Mouse (Mus musculus): ENCODE results near the gene Rpl3l. TPM values are rescaled to one million over a fixed set of nuclear protein-coding genes. Genes with fewer than 3 reads are reported as not detected.

Rpl3l gene
- polyA plus RNA-seq, 1 experiment from 2014 or later = 0.40 TPM

DNA sequence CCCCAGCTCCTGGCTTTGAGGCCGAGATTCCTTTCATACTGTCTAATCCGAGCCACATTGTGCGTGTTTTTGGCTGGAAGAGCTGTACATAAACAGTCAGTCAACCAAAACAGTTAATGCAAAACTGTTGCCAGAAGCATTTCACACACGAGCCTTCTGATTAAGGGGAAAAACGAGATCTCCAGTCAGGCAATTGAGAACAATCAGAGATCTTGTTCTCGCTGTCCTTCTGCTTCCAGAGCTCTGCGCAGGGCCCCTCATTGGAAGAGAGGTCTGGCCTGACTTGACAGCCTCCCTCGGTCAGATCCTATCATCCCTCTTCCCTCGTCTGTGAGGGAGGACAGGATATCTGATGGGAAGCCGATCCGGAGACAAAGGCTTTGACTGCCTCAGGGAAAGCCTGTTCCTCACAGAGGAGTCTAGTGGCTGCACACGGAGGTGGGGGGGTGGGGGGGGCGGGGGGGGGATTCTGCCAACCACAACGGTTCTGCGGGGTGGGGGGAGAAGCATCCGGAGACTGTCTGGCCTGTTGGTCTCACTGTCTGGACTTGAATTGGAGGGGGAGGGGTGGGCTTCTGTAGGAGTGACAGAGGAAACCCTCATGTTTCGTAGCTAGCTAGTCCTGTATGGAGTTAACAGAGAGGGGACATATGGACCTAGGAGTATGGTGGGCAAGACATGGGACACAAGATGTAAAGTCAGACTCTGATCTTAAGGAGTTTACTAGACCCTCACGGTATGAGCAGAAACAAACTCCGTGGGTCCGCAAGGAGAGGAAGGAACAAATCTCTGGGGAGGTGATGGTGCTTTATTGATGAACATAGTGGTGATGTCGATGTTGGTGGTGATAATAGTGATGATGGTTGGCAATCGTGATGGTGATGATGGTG, 37.6 kb downstream of the Rpl3l start:
- H3K4me3 ChIP-seq (ENCODE audit: low read depth, low read length) = no peak overlapping the region
- H3K36me3 ChIP-seq (ENCODE audit: control insufficient read depth, insufficient read depth, low read length) = no peaks in the 10 kb centered on the region
- H3K4me1 ChIP-seq (ENCODE audit: control insufficient read depth, insufficient read depth, low read length) = peaks cover 14% of the 10 kb centered on the region
- 43% methylated on average over 21 of the region's 22 CpGs for WGBS (ENCODE audit: insufficient replicate concordance)
- H3K9ac ChIP-seq (ENCODE audit: low read depth, low read length) = no peak overlapping the region
- peak overlapping the region; percentile 38 for H3K4me2 ChIP-seq
- no peak for ATAC-seq (replicated peaks; ENCODE audit: insufficient number of reproducible peaks, low FRiP score, low TSS enrichment)
- H3K27ac ChIP-seq (ENCODE audit: low read depth, low read length) = no peak overlapping the region
- 0 out of 2 replicates have a peak, but pooled peaks cover 7% of the 10 kb centered on the region for H3K27me3 ChIP-seq (ENCODE audit: control insufficient read depth, insufficient read depth, low read length)
- H3K9me3 ChIP-seq (replicated peaks; ENCODE audit: control insufficient read depth, low read length) = no peaks in the 10 kb centered on the region

DNA sequence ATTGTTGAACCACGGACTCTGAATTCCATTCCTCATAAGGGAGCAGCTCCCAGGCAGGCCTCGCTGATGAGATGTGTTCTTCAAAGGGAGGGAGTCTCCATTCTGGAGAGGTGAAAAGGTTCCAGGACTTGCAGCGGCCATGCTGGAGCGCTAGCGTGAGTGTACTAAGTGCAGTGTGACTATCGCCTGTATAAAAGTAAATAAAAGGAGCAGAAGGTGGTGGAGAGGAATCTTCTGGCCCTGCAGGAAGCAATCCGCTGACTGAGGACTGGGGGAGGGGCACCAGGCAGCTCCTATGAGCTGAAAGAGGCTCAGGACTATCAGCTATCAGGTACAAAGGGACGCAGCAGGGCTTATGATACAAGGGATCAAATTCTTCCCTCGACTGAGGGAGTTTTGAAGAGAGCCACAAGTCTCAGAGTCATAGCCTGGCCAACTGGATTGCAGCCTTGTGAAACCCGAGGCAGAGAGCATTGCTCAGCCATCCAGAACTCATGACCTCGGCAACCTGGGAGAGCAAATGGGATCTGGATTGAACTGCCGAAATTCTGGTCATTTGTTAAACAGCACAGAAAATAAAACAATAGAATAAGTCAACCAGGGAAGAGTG, 38.8 kb downstream of the Rpl3l start:
- H3K36me3 ChIP-seq (ENCODE audit: control insufficient read depth, insufficient read depth, low read length) = no peaks in the 10 kb centered on the region
- no peak overlapping the region for H3K9ac ChIP-seq (ENCODE audit: low read depth, low read length)
- H3K4me2 ChIP-seq = no peak overlapping the region
- H3K27me3 ChIP-seq (ENCODE audit: control insufficient read depth, insufficient read depth, low read length) = 0 out of 2 replicates have a peak, but pooled peaks cover 7% of the 10 kb centered on the region
- WGBS (ENCODE audit: insufficient replicate concordance) = 23% methylated on average over 12 of the region's 12 CpGs
- H3K9me3 ChIP-seq (replicated peaks; ENCODE audit: control insufficient read depth, low read length) = no peaks in the 10 kb centered on the region
- H3K4me3 ChIP-seq (ENCODE audit: low read depth, low read length) = no peak overlapping the region
- H3K27ac ChIP-seq (ENCODE audit: low read depth, low read length) = no peak overlapping the region
- ATAC-seq (replicated peaks; ENCODE audit: insufficient number of reproducible peaks, low FRiP score, low TSS enrichment) = no peak
- peaks cover 14% of the 10 kb centered on the region for H3K4me1 ChIP-seq (ENCODE audit: control insufficient read depth, insufficient read depth, low read length)

DNA sequence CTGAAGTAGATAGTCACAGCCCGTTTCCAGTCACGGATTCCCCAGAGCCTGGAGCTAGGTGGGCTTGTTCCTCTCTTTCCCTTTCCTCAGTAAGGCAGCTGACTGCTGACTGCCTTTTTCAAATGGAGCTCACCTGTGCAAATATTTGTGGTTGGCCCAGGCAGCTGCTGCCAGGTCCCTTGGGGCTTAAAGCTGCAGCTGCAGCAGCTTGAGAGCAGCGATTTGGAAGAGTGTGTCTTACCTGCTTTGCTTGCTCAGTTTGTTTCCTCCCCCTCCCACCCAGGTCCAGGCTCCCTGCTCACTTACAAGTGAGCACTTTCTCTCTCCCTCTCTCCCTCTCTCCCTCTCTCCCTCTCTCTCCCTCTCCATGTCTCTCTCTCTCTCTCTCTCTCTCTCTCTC, 41.5 kb downstream of the Rpl3l start:
- Histone ChIP-seq H3K4me3 (ENCODE audit: low read depth, low read length) (no peak overlapping the region), H3K27ac (ENCODE audit: low read depth, low read length) (no peak overlapping the region), H3K9me3 (replicated peaks; ENCODE audit: control insufficient read depth, low read length) (no peaks in the 10 kb centered on the region), H3K27me3 (ENCODE audit: control insufficient read depth, insufficient read depth, low read length) (0 out of 2 replicates have a peak, but pooled peaks cover 7% of the 10 kb centered on the region), H3K36me3 (ENCODE audit: control insufficient read depth, insufficient read depth, low read length) (no peaks in the 10 kb centered on the region), H3K4me2 (no peak overlapping the region), H3K4me1 (ENCODE audit: control insufficient read depth, insufficient read depth, low read length) (peaks cover 11% of the 10 kb centered on the region), H3K9ac (ENCODE audit: low read depth, low read length) (no peak overlapping the region)
- no peak for ATAC-seq (replicated peaks; ENCODE audit: insufficient number of reproducible peaks, low FRiP score, low TSS enrichment)
- WGBS (ENCODE audit: insufficient replicate concordance) = 37% methylated on average over 3 of the region's 3 CpGs

DNA sequence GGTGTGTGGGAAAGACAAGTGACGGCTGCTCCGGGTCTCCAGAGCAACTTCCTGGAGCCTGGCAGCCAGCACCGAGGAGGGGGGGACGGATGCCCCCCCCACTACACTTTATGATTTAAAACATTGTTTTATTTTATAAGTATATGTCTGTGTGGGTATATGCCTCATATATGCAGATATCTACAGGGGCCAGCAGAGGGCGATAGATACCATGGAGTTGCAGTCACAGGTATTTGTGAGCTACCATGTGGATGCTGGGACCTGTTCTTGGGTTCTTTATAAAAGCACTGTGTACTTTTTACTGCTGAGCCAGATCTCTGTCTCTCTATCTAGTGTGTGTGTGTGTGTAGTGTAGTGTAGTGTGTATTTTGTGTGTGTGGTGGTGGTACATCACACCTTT, 45.6 kb downstream of the Rpl3l start:
- Histone ChIP-seq H3K27ac (ENCODE audit: low read depth, low read length) (no peak overlapping the region), H3K9ac (ENCODE audit: low read depth, low read length) (no peak overlapping the region), H3K36me3 (ENCODE audit: control insufficient read depth, insufficient read depth, low read length) (no peaks in the 10 kb centered on the region), H3K9me3 (replicated peaks; ENCODE audit: control insufficient read depth, low read length) (no peaks in the 10 kb centered on the region), H3K27me3 (ENCODE audit: control insufficient read depth, insufficient read depth, low read length) (0 out of 2 replicates have a peak, but pooled peaks cover 3% of the 10 kb centered on the region), H3K4me2 (no peak overlapping the region), H3K4me1 (ENCODE audit: control insufficient read depth, insufficient read depth, low read length) (no peaks in the 10 kb centered on the region), H3K4me3 (ENCODE audit: low read depth, low read length) (no peak overlapping the region)
- no peak for ATAC-seq (replicated peaks; ENCODE audit: insufficient number of reproducible peaks, low FRiP score, low TSS enrichment)
- 72% methylated on average over 5 of the region's 5 CpGs for WGBS (ENCODE audit: insufficient replicate concordance)

DNA sequence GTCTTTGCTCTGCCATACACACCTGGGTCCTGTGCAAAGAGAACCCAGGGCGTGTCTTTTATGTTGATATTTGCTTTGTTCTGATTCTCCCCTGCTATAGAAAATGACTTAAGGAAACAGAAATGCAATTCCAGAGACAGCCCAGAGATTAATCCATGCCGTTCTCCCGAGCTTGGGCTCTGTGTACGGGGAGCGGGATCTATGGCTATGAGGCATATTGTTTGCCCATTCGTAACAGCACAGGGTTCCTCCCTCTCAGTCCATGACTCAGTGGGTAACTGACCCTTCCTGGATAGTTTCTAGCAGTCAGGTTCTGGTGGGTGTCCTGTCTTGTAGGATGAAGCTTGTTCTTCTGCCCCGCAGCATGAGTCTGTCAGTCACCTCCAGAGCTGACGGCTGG, 47.6 kb downstream of the Rpl3l start:
- Histone ChIP-seq H3K4me3 (ENCODE audit: low read depth, low read length) (no peak overlapping the region), H3K9me3 (replicated peaks; ENCODE audit: control insufficient read depth, low read length) (no peaks in the 10 kb centered on the region), H3K27ac (ENCODE audit: low read depth, low read length) (no peak overlapping the region), H3K9ac (ENCODE audit: low read depth, low read length) (no peak overlapping the region), H3K27me3 (ENCODE audit: control insufficient read depth, insufficient read depth, low read length) (peaks cover 2% of the 10 kb centered on the region; the same call in 1 of the 2 replicates), H3K36me3 (ENCODE audit: control insufficient read depth, insufficient read depth, low read length) (no peaks in the 10 kb centered on the region), H3K4me2 (no peak overlapping the region), H3K4me1 (ENCODE audit: control insufficient read depth, insufficient read depth, low read length) (no peaks in the 10 kb centered on the region)
- 82% methylated on average over 8 of the region's 8 CpGs for WGBS (ENCODE audit: insufficient replicate concordance)
- no peak for ATAC-seq (replicated peaks; ENCODE audit: insufficient number of reproducible peaks, low FRiP score, low TSS enrichment)

DNA sequence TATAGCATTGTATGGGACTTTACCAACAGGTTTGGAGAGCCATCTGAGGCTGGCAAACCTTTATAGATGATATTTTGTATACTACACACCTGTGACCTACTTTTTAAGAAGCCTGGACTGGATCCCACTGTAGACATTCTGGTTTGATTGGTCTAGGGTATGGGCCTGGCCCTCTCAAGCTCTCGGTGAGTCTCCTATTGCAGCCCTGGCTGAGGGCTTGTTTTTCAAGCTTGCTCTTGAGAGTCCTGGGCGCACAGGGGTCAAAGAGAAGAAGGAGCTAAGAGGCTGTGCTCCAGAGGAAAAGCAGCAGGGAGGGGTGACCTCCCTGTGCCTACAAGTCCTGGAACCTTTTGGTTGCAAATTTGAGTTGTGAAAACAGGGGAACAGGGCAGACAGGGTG, 49.5 kb downstream of the Rpl3l start:
- WGBS (ENCODE audit: insufficient replicate concordance) = 64% methylated on average over 2 of the region's 2 CpGs
- Histone ChIP-seq H3K9me3 (replicated peaks; ENCODE audit: control insufficient read depth, low read length) (no peaks in the 10 kb centered on the region), H3K4me1 (ENCODE audit: control insufficient read depth, insufficient read depth, low read length) (no peaks in the 10 kb centered on the region), H3K4me2 (no peak overlapping the region), H3K4me3 (ENCODE audit: low read depth, low read length) (no peak overlapping the region), H3K9ac (ENCODE audit: low read depth, low read length) (no peak overlapping the region), H3K36me3 (ENCODE audit: control insufficient read depth, insufficient read depth, low read length) (no peaks in the 10 kb centered on the region), H3K27me3 (ENCODE audit: control insufficient read depth, insufficient read depth, low read length) (peaks cover 2% of the 10 kb centered on the region; the same call in 1 of the 2 replicates), H3K27ac (ENCODE audit: low read depth, low read length) (no peak overlapping the region)
- ATAC-seq (replicated peaks; ENCODE audit: insufficient number of reproducible peaks, low FRiP score, low TSS enrichment) = no peak

DNA sequence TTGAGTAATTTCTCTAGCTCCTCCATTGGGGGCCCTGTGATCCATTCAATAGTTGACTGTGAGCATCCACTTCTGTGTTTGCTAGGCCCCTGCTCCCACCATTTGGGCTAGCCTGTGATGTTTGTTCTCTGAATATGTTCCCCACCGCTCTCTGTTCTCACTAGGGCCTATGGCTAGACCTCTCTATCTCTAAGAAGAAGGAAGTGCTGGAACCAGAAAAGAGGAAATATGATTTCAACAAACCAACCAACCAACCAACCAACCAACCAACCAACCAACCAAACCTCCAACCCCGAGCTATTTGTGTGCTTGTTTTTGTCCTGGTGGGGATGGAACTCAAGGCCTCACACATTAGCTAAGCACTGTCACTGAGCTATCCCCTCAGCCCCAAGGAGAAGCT, 53.2 kb downstream of the Rpl3l start:
- Histone ChIP-seq H3K27me3 (ENCODE audit: control insufficient read depth, insufficient read depth, low read length) (peaks cover 2% of the 10 kb centered on the region; the same call in 1 of the 2 replicates), H3K9me3 (replicated peaks; ENCODE audit: control insufficient read depth, low read length) (no peaks in the 10 kb centered on the region), H3K9ac (ENCODE audit: low read depth, low read length) (no peak overlapping the region), H3K4me1 (ENCODE audit: control insufficient read depth, insufficient read depth, low read length) (no peaks in the 10 kb centered on the region), H3K36me3 (ENCODE audit: control insufficient read depth, insufficient read depth, low read length) (no peaks in the 10 kb centered on the region), H3K27ac (ENCODE audit: low read depth, low read length) (no peak overlapping the region), H3K4me3 (ENCODE audit: low read depth, low read length) (no peak overlapping the region), H3K4me2 (no peak overlapping the region)
- ATAC-seq (replicated peaks; ENCODE audit: insufficient number of reproducible peaks, low FRiP score, low TSS enrichment) = no peak
- 83% methylated on average over 2 of the region's 2 CpGs for WGBS (ENCODE audit: insufficient replicate concordance)

Measured in heart, embryonic 11.5 days (tissue).